Comparison of ENCODE assay signal across 7 mouse cellular contexts in genomic region chr5:134985633-134986297, GRCm38 (mm10). TPM values are rescaled to one million over a fixed set of nuclear protein-coding genes. Genes with fewer than 3 reads are reported as not detected.
DNase-seq lines count a peak whose midpoint lies in the region; ATAC-seq lines count a peak whose summit lies in the region.

Cldn3 (plus strand) TSS chr5:134986214.

- 2% methylated on average over 25 of the region's 25 CpGs for WGBS in large intestine, adult 2 months
- WGBS in midbrain, embryonic 11.5 days = under 1% methylated on average over 25 of the region's 25 CpGs

- no peak within 1 kb of the TSS for H3K9ac ChIP-seq in midbrain, embryonic 11.5 days (ENCODE audit: low read length)

- H3K27me3 ChIP-seq in midbrain, embryonic 11.5 days (ENCODE audit: control insufficient read depth, insufficient read depth, low read length) = peaks cover 38% of the 10 kb centered on the region

- intact Hi-C loops in heart, postnatal 14 days (cut with DNase I) = no loop called here

- H3K4me1 ChIP-seq in midbrain, embryonic 11.5 days (ENCODE audit: control insufficient read depth, insufficient read depth, low read length) = peaks cover 11% of the 10 kb centered on the region; the same call in 1 of the 2 replicates

- no peaks in the 10 kb centered on the region for H3K36me3 ChIP-seq in midbrain, embryonic 11.5 days (ENCODE audit: control insufficient read depth, insufficient read depth, low read length)

- peak within 1 kb of the TSS; percentile 17 for H3K4me3 ChIP-seq in midbrain, embryonic 11.5 days (ENCODE audit: low read depth, low read length)

- no peak within 1 kb of the TSS for H3K27ac ChIP-seq in midbrain, embryonic 11.5 days (ENCODE audit: low read depth, low read length)

- H3K9me3 ChIP-seq in midbrain, embryonic 11.5 days (ENCODE audit: control insufficient read depth, low read length) = no peaks in the 10 kb centered on the region

- peak within 1 kb of the TSS; percentile 26 for H3K4me2 ChIP-seq in midbrain, embryonic 11.5 days

- ATAC-seq in midbrain, embryonic 11.5 days (ENCODE audit: low FRiP score) = peak; percentile 71
- no peak for ATAC-seq in CD4-positive, CD25-positive, alpha-beta regulatory T cell, adult 4 months

- peak; percentile 98 for DNase-seq in R1 (ENCODE audit: low read depth, low spot score)
- DNase-seq in embryo, embryonic 11 days = peak; percentile 55
- DNase-seq in heart, postnatal 14 days = peak; percentile 43 to 50
- peak; percentile 92 for DNase-seq in large intestine, adult 2 months (ENCODE audit: low read depth, low spot score)
- DNase-seq in midbrain, embryonic 11.5 days (ENCODE audit: low spot score, missing footprints) = peak; percentile 87
- DNase-seq in cerebellum, adult 9-10 months = no peak

RNA-seq across cellular contexts. Expression of gene Cldn3, which starts in this region (rescaled TPM):
- 1 to 10 TPM in 1 of 2 experiments, under 1 TPM in 1; 0.22 to 1.4 TPM for total RNA-seq in heart, postnatal 14 days (2021)
- 796 and 924 TPM in 2 replicates for polyA plus RNA-seq in large intestine, adult 2 months (2012; rRNA removed)
- polyA plus RNA-seq in midbrain, embryonic 11.5 days (2014; fragmentation: Nextera tagmentation; extraction: Ambion mirVana) = 0.59 and 1.4 TPM in 2 replicates
- polyA plus RNA-seq in CD4-positive, CD25-positive, alpha-beta regulatory T cell, adult 4 months (2017; shearing (Covaris generic)) = not detected

Comparison
In these comparisons a context has a peak if more than half of its experiments do, and no peak if none do; other contexts are left out.
1. RNA of gene Cldn3 (polyA plus RNA-seq): 796 to 924 TPM in large intestine, adult 2 months; 0.59 to 1.4 TPM in midbrain, embryonic 11.5 days and not detected in CD4-positive, CD25-positive, alpha-beta regulatory T cell, adult 4 months; every median in the first group is over 100 times any median in the second.